Mouse (Mus musculus) ES-Bruce4 (cell line): ENCODE measurements around the gene Ccdc12.

ENCODE experiments used
- CTCF ChIP-seq: IDR thresholded peaks from one replicate; pipeline ENCODE4 v1.8.1; 2011; ENCODE audit warnings: low read depth, low read length
- EP300 ChIP-seq: IDR thresholded peaks from 2 replicates; pipeline ENCODE4 v1.6.1; 2011; ENCODE audit warnings: low read depth, low read length; ENCODE audit not compliant: insufficient read depth
- POLR2A ChIP-seq: IDR thresholded peaks from one replicate; pipeline ENCODE4 v1.8.1; 2011; ENCODE audit warnings: low read length; ENCODE audit not compliant: insufficient read depth

- TF ChIP-seq CTCF, result no peak
- no peak for TF ChIP-seq POLR2A
- TF ChIP-seq EP300, result no peak
Measured at GRCm38 (mm10) chr9:110711532-110711931, 55.2 kb downstream of the Ccdc12 start.
